Mouse (Mus musculus) spleen, postnatal 4 days (tissue): ENCODE data around the gene Chl1.
A peak's percentile ranks its signal among the peaks of the same experiment; 100 is the strongest.

Experiments
- DNase-seq, 2 experiments: peaks; one replicate each; pipeline ENCODE4 v3.0.0; 2022; ENCODE audit warnings: low spot score in 2 of 2

Gene Chl1

DNA sequence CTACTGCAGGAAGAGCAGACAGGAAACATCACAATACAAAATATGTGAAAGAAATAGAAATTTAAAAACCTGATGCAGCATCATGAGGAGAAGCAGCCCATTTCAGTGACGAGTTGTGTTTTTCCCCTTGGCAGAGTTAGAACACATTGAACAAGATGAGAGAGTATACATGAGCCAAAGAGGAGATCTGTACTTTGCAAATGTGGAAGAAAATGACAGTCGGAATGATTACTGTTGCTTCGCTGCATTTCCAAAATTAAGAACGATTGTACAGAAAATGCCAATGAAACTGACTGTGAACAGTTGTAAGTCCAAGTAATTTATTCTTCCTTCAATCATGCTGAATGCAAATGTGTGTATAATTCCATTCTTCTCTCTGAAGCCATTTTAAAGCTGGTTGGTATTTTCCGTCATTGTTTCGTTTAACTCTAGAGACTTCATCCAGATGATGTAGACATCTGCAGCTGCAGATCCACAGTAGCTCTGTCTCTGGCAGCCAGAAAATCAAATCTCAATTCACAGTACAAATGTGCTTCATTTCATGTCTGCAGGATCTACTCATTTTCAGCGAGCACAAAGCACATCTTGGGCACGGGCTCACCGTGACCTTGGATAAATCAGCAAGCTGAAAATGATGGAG is 155.4 kb downstream of the Chl1 start:
- DNase-seq, result no peak

DNA sequence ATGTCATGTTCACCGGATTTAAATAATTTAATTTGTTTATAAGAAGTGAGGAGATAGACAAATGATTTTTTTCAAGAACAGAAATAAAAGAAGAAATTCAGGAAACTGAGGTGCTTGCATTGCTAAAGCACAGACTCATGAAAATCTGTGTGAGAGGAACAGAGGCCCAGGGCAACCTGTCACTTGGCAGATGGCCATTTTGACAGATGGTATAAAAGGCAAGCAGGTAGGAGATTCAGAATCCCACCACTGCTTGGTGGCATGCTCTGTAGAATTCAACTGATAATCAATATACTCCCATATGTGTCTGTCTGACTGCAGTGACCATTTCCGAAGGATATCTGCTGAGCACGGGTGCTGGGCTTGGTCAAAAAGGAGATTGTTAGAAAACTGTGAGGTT is 162.7 kb downstream of the Chl1 start:
- DNase-seq, result no peak

DNA sequence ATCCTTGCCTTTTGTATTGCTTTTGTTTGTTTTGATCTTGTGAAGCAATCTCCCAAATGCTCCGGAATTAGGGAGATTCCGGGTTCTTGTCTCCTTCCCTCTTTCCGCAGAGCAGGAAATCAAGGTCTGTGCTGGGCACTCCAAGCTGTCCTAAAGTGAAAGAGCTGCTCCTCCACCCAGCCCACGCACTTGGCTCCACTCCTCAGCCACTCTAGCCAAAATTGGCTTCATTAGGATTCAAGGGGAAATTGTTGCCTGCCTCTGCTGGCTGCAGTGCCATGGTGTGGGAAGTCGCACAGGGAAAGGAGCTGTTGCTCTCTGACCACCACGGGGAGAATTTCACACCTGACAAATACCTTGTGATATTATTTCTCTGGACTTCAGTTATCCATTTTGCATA is 163.9 kb downstream of the Chl1 start:
- no peak for DNase-seq

DNA sequence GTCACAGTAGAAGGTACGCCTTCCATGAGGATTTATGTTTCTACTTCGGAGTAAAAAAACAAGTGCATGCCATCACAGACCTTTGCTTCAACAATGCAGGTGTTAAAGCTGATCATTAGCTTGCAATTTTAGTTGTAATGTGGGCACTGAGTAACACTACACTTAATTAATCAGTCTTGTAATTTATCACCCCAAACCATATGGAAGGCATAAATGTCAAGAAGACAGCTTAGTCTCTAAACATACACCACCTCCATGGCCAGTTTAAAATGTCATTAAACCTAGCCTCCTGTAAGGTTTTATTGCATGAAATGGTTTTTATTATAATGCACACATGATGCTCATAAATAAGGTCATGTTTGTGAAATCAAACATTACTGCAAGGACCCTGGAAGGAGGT is 164.8 kb downstream of the Chl1 start:
- DNase-seq, result no peak

DNA sequence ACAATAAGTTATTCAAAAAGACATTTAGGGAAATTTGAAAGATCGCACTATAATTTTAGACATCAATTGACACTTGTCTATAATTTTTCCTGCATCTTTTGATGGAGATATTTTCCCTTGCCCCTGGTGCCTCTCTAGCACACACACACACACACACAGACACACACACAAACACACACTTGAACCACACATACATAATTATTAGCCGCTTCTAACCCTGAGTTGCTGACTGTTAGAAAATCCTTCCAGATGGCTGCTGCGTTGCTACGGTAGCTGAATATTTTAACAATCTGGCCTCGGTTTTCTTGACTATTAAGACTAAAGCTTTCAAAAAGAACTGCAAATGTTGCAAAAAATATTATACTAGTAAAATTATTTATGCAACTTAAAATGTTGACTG is 166.3 kb downstream of the Chl1 start:
- no peak for DNase-seq

DNA sequence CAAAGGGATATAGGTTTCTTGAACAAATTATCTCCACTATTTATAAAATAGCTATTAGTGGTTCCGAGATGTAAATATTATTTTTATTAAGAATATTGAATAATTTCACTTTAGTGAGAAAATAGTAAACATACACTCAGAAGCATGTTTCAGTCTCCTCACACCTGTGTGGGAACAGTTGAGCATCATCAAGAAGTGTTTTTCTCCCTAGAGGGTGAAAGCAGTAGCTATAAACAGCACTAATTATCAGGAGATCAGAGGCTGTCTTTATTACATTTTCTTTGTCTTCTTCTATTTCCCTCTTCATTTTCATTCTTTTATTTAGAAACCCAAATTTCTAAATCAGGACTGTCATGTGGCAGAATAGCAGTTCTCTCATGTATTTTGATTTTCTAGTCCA is 166.7 kb downstream of the Chl1 start:
- DNase-seq, result no peak

DNA sequence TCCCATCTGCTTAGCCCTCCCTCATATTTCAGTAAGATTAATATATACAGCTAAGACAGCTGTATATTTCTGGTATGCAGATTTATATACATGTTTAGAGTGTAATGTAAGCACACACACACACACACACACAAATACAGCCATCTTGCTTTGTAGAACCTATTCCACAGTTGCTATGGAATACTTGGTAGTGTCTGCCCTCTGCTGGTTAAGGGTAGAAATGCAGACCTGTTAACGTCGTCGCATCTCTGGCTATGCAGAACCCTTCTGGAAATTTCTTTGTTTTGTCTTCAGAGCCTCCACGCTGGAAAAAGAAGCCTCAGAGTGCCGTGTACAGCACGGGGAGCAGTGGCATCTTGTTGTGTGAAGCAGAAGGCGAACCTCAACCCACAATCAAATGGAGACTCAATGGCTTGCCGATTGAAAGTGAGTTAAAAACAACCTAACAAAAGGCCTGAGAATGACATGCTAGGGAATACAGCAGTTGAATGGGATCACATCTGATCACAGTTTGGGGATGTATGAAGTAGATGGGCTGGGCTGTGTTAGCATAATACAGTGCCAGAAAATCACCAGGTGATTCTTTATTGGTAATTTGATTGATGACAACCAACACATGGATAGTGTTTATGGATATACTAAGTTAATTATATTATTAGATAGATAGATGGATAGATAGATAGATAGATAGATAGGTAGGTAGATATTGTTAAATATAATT is 172.6 kb downstream of the Chl1 start:
- peak; percentile 32 to 70 for DNase-seq

DNA sequence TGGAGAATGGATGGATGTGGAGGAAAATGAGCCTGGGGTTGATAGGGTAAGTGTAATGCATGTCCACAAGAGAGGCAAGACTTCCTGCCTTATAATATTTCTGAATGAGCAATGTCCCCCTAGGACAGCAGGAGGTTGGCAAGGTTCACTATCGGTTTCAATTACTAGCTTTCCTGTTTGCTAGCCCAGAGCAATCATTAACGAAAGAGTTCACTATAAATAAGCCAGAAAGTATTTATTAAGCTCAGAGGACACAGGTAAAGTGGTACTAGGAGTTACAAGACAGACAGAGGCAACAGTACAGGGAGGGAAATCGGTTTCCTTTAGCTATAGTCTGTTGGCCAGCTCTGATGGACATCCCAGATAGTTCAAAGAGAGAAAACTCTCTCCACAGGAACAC is 182.1 kb downstream of the Chl1 start:
- no peak for DNase-seq

DNA sequence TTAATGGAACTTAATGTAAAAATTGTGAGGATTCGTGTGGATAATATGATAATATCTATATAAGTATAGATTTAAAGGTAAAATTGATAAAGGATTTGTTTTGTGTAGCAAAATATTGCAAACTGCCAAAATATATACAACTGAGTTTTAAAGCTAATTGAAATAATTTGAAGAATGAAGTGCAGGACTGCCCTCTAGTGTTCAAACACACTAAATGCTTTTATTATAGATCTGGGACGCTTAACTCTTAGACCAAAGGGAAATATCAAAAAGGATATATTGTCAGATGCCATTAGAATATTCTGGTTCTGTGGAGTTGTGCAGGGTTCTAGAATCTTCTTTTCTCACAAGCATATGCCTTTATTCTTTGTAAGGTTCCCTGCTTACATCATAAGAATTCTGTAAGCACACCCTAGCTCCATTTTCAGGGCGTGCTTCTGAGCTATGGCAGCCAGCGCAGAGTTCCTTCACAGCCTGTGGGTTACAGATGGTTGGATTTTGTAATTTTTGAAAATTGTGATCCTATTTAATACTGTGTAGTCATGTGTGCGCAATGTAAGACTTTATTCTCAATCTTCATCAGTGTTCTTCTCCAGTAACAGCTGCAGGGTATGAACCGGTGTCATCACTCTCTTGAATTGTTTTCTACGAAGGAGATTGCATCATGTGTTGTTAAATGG is 187.1 kb downstream of the Chl1 start:
- no peak for DNase-seq

DNA sequence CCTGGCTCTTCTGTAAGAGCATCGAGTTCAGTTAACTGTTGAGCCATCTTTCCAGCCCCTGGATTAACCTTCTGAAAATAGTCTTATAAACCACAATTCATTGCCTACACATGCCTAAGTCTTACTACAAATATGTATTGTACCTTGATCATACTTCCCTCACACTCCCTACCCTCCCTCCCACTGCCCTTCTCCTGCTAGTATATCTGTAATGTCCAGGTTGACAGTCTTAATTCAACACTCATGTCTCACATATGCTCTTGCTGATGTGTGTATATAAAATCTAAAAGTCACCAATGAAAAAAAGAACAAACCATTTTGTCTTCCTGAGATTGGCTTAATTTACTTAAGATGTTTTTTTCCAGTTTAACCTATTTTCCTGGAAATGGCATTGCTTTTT is 189.1 kb downstream of the Chl1 start:
- no peak for DNase-seq

DNA sequence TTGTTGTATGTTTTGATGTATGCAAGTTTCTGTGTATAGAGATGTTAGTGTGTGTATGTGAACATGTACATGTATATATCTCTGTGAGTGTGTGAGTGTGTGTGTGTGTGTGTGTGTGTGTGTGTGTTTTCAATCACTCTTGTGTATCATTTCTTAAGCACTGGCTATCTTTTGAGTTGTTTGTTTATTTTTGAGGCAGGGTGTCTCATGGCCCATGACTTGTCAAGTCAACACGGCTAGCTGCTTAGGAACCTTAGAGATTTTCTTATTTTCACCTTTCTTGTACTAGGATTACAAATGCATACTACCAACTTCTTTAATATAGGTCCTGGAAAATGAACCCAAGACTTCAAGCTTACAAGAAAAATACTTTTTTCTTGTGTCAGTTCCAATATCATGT is 189.5 kb downstream of the Chl1 start:
- DNase-seq, result no peak

DNA sequence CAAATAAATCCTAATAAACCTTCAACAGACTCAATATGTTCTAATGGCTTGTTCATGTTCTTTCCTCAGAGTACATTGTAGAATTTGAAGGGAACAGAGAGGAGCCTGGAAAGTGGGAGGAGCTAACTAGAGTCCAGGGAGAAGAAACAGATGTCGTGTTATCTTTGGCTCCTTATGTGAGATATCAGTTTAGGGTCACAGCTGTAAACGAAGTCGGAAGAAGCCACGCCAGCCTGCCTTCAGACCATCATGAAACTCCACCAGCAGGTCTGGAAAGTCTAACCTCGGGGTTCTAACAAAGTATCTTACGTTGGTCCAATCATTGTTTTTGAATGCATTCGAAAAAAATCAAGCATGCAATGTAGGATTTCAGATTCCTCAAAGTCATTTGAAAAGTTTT is 189.9 kb downstream of the Chl1 start:
- DNase-seq, result no peak

DNA sequence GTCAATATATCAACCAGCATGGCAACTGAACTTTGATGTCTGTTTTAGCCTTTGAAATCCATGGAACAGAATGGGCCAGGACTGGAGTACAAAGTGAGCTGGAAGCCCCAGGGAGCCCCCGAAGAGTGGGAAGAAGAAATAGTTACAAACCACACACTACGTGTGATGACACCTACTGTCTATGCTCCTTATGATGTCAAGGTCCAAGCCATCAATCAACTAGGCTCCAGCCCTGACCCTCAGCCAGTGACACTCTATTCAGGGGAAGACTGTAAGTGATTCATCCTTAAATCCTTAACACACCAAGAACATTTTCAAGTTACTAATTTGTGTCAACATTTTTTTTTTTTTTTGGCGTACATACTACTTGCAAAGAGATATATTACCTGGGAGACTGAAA is 196.0 kb downstream of the Chl1 start:
- no peak for DNase-seq

DNA sequence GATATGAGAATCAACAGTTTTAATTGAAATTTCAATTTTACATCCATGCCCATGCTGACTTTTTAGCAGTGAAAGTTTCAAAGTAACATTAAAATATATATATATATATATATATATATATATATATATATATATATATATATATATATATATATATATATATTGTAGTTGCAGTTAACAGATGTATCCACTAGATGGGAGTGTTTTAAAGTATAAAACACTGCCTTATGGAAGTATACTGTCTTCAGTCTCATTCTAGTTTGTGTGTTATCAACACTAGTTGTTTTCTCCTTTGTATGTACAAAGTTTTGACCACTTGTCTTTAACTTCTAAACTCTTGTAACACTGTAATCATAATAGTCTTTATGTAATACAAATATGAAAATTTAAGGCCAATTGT is 228.9 kb downstream of the Chl1 start:
- no peak for DNase-seq

DNA sequence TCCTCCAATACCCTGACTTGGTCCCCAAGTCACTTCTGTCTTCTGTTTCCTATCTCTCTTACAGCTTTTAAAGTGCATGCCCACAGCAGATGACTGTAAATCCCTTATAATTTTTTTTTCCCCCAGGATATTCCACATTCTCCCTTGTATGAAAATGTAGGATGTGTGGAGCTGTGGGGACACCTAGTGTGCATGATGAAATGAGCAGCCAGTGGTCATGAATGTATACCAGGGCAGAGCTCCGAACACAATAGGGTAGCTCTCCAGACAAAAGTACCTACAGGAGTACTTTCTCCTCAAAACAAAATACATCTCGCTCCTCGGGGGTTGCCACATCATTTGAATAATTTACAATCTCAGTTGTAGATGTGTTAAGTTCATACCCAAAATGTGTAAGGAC is 232.4 kb downstream of the Chl1 start:
- no peak for DNase-seq

DNA sequence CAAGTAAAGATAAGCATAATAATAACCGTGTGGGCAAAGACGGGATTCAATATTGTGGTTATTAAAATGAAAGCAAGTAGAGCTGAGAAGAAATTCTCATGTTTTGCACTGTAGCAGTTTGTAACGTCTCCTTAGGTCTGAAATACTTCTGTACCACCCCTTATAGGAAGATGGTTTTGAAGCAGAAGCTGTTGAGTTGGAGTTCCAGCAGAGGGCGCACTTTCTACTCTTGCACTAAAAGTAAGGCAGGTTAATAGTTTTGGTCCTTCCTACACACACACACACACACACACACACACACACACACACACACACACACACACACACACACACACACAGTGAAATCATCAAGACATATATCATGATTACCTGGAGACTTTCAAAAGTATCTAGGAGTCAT is 235.7 kb downstream of the Chl1 start:
- DNase-seq, result peak in 1 of 2 experiments; percentile 65

DNA sequence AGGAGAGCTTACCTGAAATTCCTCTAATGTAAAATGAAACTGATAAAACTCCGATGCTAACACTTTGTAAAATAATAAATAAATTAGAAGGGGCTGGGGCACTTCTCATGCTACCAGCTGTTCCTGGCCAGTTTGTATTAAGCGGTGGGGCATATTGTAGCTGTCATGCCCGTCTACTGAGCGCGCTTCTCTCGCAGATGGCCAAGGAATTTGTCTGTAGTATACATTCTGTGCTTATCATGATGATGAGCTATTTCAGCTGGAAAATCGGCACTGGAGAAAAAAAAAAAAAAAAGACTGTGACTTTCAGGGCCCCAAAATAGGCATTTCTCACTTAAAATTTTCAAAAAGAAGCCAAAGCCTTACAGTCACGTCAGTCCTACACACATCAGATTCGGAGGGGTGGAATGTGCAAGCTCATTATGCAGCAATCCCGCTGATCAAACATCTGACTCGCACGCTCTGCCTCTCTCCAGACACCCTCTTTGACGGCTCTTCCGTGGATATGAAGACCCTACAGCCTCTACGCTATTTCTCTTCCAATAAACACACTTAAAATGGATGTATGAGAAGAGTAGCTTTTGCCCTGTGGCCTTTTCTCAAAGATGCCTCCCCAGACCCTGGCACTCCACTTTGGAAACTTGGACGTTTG is 238.9 kb downstream of the Chl1 start:
- DNase-seq, result no peak

DNA sequence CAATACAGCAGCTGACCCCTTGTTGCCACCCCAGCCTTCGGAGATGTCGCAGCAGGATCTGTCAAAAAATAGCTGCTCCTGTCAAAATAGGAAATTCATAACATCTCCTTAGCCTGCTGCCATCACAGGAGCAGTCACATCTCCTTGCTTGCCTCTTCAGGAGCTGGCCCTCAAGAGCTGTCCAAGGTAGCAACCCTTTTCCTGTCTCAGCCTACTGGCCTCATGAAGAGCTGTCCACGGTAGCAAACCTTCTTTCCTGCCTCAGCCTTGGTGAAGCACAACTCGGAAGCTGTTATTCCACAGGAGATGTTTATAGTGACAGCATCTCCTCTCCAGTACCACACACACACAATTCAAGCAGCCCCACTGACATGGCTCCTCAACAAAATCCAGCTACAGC is 243.5 kb downstream of the Chl1 start:
- DNase-seq, result no peak

DNA sequence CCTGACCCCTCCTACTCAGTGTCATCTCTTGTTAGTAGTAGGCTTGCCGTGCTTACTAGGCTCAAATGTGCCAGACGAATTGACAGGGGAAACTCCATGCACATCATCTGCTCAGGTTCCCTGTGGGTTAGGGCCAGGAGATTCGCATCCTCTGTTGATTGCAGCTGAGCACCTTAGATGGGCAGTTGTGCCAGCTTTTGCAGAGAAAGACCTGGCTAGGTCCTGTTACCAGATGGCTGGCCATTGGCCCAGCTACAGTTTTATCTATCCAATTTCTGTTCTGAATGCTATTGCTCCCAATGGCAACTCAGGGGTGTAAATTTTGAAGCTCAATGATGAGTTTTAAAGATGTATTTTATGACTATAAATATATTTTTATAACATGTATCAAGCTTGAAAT is 256.4 kb downstream of the Chl1 start:
- no peak for DNase-seq

DNA sequence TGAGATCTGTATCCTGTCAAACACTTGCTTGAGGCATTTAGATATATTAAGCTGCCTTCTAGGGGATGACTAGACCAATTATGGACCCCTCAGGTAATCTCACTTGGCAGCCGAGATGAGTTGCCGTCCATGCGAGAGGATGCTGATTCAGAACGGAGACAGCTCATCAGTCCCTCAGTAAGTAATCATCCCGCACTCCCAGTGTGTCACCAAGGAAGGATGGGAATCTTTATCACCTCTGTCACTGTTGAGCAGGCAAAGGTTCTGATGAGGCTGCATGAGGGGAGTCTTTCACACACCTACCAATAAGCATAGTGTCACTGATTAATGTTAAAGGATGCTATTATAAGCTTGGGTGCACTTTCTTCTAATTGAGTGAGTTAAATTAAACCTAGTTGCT is 270.7 kb downstream of the Chl1 start:
- DNase-seq, result no peak

DNA sequence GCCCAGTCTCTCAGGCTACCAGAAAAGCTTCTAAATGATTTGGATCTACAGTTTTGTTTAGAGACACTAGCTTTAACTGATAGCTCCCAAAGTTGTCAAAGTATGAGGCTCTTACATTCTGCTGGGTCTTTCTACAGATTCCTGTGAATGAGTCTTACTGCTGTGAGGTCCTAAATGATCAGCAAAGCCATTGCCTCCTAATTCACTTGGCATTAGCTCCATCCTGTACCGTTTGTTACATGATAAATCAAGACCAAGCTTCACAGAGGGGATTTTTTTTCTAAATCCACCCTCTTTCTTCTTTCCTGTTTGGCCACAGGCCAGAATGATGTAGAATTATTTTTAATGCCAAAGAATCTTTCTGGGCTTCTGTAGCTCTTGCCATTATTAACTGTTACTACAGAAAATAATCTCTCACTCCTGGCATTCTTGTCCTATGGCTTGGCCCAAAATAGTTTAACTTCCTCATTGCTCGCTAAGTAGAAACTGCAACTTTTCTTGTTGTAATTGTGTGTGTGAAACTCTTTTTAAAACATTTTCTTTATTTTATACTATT is 280.8 kb downstream of the Chl1 start:
- DNase-seq, result no peak

DNA sequence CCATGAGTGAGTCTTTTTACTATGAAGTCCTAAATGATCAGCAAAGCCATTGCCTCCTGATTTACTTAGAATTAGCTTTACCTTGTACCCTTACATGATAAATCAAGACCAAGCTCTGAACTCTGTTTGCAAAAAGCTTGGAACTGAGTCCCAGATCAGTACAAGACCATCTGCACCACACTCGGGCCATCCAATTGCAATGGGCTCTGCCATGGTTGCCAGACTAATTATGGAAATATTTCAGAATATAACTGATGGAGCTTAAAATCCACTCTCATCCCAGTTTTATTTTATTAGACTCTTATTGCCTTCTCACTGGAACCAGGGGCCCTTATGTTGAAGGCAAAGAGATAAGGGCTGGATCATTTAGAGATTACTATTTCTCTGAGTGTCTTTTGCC is 284.9 kb downstream of the Chl1 start:
- DNase-seq, result no peak
